Mouse (Mus musculus): ENCODE results near the gene Braf.
"Not testable (repeated sequence)": the region's sequence is repeated elsewhere in the genome, so short reads cannot be mapped to it uniquely, and the experiment has no call there.

The Braf gene

GRCm38 (mm10) chr6:39724866-39725711, at the start of gene Braf:
TSS of gene Braf (minus strand) at chr6:39725463.
- DNase-seq = peak; percentile 84

- no peak for DNase-seq
These were observed 49.8 kb upstream of the Braf start for GRCm38 (mm10) chr6:39775029-39775428.

GRCm38 (mm10) chr6:39757229-39757628, 32.0 kb upstream of the Braf start:
- no peak for DNase-seq

- DNase-seq = no peak
These were observed 24.6 kb upstream of the Braf start for GRCm38 (mm10) chr6:39749881-39750280.

GRCm38 (mm10) chr6:39747094-39747493, 21.8 kb upstream of the Braf start:
- DNase-seq = no peak

DNA sequence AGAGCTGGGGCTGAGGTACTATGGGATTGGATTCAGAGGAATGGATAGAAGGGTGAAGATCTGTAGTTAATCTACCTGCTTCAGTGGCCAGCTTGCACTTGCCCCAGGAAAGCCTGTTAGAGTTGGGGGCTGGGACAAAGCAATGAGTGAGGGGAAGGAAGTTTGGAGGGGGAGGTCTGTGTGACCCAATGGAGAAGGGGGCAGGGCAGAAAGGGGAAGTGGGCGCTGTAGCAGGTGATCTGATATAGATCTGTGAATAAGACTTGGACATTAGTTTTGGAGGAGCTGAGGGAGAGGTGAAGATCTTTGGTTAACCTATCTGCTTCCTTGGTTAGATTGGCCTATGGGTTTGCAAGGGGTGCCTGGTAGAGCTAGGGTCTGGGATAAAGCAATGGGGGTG, 20.2 kb upstream of the Braf start:
- no peak for DNase-seq

DNA sequence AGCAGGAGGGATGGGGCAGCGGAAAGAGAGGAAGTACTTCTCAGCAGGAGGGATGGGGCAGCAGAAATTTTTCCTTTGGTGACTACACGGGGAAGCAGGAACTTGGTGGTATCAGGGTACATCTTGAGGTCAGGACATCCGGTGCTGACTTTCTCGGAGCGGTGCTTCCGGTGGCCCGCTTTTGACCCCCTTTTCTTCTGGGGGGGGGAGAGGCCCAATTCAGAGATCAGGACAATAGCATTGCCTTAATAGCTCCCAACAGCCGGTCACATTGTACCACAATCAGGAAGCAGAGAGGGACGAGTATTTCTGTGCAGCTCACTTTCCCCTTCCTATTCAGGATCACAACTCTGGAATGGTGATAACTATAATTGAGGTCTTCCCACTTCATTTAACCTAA, 14.4 kb upstream of the Braf start:
- DNase-seq = not testable (repeated sequence)

- DNase-seq = no peak
These were observed 2.8 kb upstream of the Braf start for GRCm38 (mm10) chr6:39728095-39728494.

DNA sequence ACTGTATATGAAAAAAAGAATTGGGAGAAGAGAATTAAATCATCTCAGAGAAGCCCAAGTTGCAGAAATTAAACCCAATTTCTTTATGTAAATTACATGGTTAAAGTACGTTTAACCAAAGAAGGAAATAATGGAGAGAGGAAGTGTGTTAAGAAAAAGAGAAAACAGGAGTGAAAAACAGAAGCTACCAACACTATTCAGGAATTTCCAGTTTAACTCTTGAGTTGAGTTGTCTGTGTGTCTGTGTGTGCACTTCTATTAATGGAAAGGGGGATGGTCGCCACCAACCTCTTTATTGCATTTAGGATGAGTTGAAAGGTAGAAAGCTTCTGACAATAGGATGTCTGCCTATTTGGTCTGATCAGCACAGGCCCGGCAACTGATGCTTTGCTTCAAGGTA, 886 bp upstream of the Braf start:
- DNase-seq = no peak

DNA sequence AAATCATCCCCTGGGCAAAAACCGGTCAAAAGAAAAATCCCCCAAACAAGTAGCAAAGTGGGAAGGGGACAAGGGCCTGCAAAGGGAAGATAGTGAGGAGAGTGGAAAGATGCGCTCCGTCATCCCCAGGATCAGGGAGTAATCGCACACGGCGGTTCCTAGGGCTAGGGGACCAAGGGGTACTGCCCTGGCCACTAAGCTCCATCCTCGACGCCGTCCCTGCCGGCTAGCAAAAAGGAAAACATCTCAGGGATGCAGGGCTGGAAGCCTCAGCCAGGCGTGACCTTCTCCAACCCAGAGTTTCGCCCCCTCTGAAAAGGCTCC, 759 bp downstream of the Braf start:
- DNase-seq = no peak

DNA sequence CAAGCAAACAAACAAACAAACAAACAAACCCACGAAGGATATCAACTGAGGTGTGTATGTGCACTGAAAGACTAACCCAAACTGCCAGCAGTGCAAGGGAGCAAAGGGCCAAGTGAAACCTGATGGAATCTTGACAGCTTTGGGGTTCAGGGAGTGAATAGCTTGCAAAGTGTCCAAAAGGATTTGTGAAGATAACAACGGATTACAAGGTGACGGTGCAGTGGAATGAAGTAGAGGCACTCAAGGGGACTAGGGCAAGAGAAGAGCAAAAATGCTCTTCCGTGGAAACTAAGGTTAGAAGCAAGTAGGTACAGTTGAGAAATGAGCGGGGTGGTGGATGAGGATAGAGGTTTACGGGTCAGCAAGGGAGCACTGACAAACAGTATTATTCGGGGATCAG, 1.2 kb downstream of the Braf start:
- DNase-seq = no peak

GRCm38 (mm10) chr6:39718567-39718966, 6.7 kb downstream of the Braf start:
- DNase-seq = no peak

GRCm38 (mm10) chr6:39717049-39717448, 8.2 kb downstream of the Braf start:
- no peak for DNase-seq

DNA sequence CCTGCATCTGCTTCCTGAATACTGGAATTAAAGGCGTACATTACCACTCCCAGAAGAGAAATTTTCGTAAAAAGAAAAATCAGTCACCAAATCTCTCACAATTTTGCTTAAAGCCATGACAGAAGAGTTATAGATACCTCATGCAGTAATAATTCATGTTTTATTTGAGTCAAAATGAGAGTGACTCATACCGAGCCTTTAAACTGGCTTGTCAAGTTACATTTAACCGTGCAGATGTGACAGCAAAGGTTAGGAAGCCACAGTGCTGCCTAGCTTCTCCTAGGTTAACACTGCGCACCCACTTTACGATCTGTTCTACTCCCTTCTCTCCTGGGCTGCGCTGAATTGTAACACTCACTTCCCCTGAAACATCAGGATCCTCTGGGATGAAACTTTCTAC, 10.9 kb downstream of the Braf start:
- DNase-seq = no peak

DNA sequence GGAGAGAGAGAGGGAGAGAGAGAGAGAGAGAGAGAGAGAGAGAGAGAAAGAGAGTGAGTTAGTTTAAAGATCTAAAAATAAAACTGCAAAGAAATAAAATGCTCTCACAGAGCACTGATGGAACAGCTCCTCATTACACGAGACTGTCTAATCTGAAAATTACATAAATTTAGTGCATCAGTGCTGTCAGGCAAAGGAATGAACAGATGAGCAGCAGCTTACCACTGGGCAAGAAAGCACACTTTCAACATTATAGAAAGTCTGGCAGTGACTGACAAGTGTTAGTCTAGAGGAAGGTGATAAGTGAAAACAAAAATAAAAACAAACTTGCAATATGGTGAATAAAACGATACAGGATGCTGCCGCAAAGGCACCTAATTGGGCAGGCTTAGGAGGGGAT, 11.9 kb downstream of the Braf start:
- DNase-seq = no peak

- DNase-seq = no peak
These were observed 19.6 kb downstream of the Braf start for GRCm38 (mm10) chr6:39705625-39706024.

- DNase-seq = peak; percentile 30
These were observed 32.1 kb downstream of the Braf start for GRCm38 (mm10) chr6:39693126-39693525.

DNA sequence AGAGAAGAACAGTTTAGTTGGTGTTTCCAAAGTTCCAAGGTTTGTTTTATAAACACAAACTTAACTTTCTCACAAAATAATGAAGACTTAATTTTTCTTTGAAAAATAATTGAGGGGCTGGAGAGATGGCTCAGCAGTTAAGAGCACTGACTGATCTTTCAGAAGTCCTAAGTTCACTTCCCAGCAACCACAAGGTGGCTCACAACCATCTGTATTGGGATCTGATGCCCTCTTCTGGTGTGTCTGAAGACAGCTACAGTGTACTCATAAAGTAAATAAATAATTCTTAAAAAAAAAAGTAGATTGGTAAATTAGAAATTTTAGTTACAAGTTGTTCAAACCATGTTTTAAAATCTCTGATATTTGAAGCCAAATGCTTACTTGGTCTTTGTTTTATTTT, 38.4 kb downstream of the Braf start:
- not testable (repeated sequence) for DNase-seq

GRCm38 (mm10) chr6:39681795-39682194, 43.5 kb downstream of the Braf start:
- no peak for DNase-seq

GRCm38 (mm10) chr6:39680524-39680923, 44.7 kb downstream of the Braf start:
- no peak for DNase-seq

DNA sequence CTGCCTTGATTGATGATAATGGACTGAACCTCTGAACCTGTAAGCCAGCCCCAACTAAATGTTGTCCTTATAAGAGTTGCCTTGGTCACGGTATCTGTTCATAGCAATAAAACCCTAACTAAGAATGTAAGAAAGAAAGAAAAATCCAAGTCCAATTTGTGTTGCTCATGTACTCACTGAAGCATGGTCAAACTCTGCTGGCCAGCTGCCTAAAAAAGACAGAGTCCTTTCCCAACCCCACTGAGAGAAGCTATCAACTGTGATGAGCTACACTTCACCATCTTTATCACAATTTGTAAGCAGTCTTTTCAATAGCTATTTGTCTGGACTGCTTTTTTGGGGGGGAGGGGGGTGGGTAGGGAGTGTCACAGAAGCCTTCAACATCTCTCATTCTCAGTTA, 47.0 kb downstream of the Braf start:
- DNase-seq = no peak

DNA sequence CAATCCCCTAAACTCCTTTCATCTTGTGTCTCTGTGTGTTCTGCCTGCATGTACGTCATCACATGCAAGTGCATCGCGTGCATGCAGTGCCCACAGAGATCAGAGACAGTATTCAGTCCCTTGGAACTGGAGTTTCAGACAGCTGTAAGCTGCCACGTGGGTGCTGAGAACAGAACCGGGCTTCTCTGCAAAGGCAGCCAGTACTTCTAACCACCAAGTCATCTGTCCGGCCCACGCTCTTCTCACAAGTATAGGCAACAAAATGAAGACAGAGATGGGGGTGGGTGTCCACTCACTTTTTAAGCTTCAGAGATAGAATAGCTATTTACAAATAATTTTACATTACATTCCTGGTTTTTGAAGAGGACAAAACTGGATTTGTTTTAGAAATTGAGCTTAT, 50.2 kb downstream of the Braf start:
- no peak for DNase-seq

DNA sequence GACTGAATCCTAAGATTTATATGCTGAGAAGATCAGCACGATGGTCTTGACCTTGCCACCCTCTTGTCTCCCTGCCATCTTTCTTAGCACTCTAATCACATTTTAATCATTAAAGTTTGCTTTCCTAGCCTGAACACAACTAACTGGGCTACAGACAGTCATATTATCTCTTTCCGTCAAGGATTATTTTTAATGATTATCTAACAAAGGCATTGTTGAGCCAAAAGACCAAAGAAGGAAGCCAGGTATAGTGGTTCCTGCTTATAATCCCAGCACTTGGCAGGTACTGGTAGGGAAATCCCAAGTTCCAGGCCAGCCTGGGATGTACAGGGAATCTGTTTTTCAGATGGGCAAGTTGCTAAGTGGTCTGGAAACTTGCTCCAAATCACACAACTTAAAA, 114.0 kb downstream of the Braf start:
- no peak for DNase-seq

DNA sequence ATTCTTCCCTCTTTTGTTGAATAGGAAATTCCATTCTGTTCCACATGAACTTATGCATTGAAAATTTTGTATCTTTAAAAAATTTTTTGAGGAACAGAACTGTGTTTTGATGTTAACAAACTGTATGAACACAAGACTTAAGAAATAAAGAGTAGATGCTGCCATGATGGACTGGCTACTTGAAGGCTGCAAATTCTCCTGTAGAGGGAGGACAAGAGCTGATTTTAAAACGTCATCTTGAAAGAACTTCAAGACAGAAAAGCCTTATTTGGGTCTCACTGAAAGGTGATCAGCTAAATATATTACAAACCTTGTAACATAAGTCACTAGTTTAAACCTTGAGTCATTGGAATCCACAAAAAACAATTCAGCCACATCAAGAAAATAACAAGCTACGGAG, 115.1 kb downstream of the Braf start:
- DNase-seq = no peak

- DNase-seq = no peak
These were observed 117.9 kb downstream of the Braf start for GRCm38 (mm10) chr6:39607365-39607764.
